Mouse (Mus musculus): ENCODE measurements around the gene Gpr142.
A peak's percentile ranks its signal among the peaks of the same experiment; 100 is the strongest.

Gene Gpr142

DNA sequence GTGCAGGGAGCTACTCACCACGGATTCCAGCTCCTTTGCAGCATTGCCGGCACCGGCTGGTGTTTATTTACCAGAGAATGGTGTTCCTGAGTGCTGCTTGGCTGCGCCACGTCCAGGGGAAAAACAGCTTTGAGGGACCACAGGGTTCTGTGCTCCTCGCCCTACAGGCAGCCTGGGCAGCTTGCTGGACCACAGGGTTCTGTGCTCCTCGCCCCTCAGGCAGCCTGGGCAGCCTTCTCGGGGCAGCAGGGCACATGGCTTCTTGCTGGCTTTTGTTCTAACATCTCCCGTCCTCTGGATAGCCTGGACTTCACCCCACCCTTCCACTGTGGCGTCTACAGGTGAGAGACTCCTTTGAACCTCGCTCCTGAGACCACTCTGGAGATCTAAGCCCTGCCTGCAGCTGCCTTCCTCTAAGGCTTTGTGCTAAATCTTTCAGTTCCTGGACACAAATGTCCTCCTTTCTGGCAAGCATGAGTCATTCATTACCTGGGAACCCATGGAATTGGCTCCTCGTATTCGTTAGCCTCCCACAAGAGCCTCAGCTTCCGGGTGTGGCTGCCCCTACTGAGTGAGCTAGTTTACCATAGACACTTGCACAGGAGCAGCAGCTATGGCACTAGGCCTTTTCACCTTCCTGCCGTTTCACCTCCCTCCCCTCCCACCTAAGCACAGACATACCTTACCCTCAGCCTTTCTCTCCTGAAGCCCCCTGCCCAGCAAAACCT is 4.0 kb downstream of the Gpr142 start:
- DNase-seq = no peak

DNA sequence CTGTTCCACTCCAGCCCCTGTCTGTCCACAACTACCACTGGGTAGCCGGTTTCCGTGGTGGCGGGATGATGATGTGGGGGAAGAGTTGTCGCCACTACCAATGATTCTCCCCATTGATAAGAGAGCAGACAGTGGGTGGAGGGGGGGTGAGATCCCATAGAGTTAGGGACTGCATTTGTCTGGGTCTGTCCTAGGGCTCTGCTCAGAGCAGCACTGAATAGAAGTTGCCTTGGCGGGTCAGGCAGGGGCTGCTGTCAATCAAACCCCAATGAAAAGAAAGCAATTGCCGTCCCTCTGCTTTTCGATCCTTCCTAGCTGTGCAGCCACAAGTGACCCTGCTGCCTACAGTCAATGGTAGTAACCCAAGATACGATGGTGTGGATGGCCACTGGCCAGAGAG is 5.3 kb downstream of the Gpr142 start:
- no peak for DNase-seq

DNA sequence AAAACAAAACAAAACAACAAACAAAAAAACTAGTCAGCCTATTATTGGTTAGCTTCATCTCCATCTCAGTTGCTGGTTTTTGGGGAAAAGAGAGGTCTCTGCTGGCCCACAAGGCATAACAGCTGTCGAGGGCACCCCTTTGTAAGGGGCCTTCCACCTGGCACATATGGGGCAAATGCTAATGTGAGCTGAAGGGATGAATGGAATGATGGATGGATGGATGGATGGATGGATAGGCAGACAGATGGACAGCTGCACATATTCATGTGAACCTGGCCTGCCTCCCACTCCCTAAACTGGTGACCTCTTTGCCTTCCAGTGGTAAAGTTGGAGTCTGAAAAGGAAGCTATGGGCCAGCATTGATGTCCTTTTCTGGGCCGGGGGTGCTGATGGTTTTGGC is 8.3 kb downstream of the Gpr142 start:
- no peak for DNase-seq

DNA sequence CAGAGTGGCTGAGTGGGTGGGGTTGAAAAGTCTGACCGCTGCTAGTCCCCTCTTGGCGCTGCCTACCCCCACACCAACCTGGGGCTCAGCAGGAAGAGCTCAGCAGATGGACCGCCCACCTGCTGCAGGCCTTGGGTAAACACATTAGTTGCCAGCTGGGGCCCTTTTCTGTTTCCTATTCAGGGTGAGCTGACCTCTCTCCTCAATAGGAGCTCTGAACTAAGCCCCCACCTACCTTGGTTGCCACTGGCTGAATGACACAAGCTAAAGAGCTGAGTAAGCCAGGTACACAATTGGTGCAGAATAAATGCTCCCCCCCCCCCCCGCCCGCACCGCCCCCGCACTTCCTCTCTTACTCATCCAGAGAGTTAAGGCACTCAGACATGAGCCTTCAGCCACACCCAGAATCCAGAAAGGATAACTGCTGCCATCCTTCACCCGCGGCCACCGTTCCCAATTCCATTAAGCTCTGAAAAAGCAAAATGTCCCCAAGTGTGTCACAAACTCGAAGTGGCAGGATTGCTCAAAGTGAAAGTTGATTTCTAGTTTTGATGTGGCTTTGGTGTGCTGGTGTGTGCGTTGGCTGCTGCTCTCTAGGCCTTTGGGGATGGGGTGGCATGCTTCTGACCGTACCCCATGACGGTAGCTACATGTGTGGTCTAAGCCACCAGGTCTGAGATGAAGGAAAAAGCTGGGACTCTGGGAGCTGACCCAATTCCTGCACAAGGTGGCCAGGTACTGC is 9.1 kb downstream of the Gpr142 start:
- DNase-seq = no peak

DNA sequence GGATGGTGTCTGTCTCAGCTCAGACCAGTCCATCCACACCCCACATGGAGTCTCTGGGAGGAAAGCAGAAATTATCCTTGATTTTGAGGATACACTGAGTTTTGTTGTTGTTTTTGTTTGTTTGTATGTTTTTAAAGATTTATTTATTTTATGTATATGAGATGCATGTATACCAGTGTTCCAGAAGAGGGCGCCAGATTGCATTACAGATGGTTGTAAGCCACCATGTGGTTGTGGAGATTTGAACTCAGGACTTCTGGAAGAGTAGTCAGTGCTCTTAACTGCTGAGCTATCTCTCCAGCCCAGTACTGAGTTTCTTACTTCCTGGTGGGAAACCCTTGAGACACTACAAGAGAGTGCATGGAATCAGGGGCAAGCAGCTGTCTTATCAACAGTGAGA is 10.6 kb downstream of the Gpr142 start:
- no peak for DNase-seq

DNA sequence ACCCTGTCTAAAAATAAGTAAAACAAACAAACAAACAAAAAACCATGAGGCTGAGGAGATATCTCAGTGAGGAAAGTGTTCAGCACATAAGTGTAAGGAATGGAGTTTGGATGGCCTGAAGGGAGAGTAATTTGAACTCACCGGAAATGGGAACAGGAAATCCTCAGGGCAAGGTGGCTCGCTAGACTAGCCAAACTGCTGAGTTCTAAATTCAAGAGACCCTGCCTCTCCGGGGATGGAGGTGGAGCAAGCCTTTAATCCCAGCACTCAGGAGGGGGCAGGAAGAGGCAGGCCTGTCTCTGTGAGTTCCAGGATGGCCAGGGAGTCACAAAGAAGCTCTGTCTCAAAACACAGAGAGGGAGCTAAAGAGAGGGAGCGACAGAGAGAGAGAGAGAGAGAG is 11.6 kb downstream of the Gpr142 start:
- no peak for DNase-seq

DNA sequence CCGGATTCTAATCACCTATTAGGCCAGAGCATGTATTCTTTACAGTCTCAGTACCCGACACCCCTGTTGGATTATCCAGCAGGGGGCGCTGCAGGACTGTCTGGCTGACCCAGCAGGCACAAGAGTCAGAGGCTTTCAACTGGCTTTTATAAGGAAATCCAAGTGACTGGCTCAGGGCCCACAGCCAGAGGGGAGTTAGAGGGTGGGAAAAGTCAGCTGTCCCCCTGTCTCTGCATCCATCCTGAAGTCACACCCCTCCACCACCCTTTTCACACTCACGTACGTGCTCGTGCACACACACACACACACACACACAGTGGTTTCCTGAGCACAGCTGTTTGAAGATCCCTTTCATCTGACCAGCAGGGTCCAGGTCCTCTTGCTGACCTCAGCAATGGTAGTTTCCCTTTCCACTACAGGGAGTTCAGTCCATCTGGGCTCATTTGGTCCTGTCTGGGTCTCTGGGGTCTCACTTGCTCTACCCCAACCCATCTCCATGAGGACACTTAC is 14.1 kb downstream of the Gpr142 start:
- peak; percentile 99 to 100 for DNase-seq

DNA sequence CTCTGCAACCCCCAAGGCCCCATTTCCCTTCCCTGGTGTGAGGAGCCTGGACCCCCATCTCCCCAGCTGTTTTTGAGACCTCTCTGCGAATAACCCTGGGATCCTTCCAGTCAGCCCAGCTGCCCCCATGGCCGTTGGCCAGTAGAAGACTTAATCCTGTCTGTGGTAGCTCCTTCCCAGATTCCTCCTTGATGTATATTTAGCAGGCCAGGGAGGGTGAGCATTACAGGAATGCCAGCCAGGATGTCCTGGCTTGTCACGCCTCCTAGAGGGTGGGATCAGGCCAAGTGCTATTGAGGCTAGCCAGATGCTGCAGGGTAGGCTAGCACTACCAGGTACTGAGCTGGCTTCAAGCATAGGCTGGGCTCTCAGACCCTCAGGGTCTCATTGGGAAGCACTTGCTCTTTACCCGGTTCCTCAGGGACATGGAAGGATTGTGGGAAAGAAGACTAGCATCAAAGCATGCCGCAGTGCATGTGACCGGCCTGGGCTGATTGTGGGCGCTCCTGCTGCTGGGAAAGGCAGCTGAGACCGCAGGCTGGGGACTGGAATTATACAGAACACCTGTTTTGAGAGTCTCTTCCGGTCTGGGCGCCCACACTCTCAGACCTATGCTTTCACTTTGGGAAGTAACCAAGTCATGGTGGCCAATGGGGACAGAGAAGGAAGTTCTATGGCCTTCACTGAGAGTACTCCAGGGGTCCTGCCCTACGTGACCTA is 16.3 kb downstream of the Gpr142 start:
- DNase-seq = peak; percentile 50 to 56

DNA sequence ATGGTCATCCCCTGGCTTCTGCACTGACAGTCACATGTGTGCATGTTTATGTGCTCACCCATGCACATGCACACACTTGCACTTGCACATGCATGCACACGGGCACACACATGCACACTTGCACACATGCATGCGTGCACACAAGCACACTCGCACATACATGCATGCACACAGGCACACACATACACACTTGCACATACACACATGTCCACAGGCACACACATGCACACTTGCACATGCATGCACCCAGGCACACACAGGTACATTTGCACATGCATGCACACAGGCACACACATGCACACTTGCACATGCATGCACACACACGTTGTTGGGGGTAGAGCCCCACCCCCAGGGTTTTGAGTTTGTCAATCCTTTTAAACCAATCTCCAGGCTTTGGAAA is 18.2 kb downstream of the Gpr142 start:
- DNase-seq = no peak

DNA sequence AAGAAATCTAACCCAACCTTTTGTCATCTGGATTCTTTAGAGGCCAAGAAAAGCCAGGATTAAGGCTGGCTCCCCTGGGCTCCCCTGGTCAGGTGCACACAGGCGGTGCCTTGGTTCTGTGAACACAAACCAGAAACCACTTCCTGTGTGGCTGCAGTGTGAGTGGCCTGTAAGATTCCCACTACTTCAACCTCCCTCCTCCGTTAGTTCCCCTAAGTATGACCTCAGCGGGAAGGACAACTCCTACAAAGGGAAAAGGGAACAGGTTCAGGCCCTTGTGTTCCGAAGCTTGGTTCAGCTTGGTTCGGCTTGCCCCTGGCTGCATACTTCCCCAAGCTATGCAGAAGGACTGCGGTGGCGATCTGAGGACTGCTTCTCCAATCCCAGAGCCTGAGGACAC is 19.5 kb downstream of the Gpr142 start:
- DNase-seq = no peak

DNA sequence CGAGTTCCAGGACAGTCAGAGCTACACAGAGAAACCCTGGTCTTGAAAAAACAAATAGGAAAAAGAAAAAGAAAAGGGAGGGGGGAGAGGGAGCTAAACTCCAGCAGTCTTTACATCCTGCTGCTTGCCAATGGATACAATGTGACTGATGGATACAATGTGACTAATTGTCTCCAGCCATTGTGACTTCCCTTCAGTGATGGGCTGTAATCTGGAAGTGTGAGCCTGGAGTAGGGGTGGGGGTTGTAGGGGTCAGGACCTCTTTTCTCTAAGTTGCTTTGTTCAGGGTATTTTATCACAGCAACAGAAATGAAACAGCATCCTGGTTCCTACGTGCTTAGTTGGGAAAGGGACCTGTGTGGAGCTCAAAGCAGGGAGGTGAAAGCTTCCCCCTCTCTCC is 20.4 kb downstream of the Gpr142 start:
- DNase-seq = no peak

DNA sequence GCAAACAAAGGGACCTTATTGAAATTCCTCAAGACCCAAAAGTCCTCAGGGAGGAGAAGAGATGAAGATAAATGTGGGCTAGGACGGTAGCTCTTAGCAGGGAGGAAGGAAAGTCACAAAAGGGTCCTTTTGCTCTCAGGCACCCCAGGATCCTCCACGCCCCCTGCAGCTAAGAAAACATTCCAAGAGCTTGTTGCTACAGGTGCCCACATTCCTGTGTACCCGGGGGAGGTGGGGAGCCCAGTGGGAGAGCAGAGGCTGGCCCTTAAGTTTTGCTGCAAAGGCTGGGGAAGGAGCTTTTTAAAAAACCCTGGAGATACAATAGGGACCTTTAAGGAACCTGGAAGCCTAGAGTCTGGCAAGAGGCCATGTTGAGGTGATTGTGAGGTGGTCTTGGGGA is 21.7 kb downstream of the Gpr142 start:
- no peak for DNase-seq

DNA sequence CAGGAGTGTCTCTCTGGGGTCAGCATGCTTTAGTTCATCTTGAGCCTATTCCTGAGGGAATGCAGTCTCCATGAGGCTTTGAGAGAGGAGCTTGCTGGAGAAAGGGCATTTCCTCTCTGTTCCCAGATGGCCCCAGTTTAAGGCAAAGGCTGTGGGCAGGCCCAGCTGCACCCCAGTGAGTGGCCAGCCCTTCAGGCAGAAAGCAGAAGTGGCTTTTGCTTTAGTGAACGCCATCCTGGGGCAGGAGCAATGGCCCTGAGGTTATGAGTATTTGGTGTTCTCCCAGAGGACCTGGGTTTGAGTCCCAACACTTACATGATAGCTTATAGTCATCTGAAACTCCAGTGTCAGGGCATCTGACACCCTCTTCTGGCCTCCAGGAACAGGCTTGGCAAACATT is 22.6 kb downstream of the Gpr142 start:
- DNase-seq = no peak

DNA sequence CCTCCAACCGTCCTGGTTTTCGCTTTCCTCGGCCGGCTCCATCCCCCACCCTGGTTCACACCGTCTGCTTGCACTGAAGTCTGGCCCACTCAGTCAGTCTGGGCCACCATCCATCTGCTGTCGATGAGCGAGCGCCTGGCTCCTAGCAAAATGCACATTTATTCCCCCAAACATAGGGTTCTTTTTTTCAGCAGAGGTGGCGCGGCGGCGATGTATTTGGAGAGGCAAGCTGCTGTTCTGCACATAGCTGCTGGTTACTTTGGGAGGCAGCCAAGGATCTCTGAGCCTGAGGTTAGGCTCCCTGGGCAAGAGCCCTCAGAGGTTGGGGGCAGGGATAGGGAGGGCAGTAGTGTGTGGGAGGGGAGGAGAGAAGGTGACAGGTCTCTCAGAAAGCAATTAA is 24.0 kb downstream of the Gpr142 start:
- DNase-seq = peak; percentile 88 to 91

DNA sequence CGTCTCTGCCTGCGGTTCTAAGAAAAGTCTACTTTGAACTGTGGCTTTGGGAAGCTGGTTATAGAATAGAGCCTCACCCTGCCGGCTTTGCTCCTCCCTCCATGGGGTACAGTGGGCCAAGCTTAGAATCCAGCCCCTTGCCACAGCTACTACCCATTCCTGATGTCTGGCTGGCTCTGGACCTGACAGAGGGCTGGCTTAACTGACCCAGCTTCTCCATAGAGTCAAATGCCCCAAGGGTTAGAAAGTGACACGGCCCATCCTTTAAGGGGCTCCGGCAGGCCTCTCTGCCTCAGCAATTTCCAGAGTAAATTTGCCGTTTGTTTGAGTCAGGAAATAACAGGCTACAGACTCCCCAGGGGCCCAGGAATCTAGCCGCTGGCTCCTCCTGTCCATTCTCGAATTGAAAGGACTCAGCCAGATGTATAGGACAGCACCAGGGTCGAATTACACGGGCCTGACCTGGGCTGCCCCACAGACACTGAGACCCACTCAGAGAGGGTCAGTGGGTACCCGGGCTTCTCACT is 24.5 kb downstream of the Gpr142 start:
- DNase-seq = no peak

DNA sequence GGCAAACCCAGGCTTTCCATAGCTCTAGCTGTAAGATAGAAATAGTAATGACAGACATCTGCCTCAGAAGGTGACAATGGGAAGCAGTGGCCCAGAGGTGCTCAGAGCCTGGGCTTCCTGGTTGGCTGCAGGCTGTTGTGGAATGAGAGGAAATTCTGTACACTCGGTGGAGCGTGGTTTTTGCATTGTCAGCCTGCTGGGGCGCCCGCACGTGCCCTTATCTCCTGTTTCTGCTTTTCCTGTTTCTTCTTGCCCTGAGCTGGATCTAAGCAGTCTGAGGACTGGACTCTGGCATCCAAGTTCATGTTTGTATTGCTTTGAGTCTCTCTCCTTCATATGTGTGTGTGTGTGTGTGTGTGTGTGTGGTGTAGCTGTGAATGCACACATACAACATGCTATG is 28.0 kb downstream of the Gpr142 start:
- DNase-seq = no peak

DNA sequence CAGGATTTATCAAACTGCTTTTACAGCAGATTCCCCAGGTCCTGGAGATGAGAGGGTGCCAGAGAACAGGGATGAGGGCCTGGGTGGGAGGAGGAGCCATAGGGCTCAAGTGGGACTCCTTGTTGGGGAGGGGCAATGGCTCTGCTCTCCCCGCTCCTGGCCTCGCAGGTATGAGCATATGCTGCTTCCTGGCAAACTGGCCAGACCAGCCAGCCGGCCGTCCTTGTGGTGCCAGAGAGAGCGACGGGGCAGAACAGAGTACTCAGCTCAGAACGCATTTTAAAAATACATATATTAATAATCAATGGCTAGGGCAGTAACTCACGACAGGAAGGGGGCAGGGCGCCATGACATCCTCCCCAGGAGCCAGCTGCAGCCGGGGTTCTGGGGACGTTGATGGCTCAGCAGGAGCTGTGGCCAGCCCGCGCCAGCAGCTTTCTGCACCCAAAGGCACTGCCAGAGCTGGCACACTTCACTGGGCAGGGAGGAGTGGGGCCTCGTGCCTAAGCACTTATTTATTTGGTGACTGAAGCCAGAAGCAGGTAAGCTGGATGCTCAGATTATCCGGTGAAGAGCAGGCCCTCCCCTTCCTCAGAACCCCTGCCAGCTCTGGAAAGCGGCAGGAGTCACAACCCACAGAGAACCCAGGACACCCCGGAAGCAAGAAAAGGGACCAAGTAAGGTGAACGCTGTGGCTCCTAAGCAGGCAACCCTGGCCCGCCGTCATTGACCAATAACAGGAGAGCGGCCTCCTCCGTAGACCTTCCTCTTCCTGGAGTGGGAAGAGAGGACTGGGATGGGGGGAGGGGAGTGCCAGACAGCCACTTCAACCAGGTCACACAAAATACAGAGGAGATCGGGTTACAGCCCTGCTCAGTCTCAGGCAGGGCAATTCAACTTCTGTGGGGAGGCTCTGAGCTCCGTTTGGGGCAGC is 31.0 kb downstream of the Gpr142 start:
- DNase-seq = peak; percentile 89 to 93

DNA sequence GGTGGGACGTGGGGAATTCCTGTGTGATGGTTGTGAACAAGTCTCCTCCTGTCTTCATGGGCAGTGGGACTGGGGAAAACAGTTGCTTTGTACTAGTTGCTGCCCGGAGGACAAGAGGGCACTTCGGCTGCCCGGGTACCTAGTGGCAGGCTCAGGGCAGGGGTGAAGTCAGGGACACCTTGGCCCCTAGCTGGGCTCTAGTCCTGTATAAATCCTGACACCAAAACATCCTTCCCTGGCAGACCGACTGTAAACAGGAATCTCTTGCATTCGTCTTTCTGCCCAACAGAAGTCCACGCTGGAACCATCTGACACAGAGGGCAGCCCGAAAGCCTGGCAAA is 31.7 kb downstream of the Gpr142 start:
- peak in 1 of 2 experiments; percentile 42 for DNase-seq

DNA sequence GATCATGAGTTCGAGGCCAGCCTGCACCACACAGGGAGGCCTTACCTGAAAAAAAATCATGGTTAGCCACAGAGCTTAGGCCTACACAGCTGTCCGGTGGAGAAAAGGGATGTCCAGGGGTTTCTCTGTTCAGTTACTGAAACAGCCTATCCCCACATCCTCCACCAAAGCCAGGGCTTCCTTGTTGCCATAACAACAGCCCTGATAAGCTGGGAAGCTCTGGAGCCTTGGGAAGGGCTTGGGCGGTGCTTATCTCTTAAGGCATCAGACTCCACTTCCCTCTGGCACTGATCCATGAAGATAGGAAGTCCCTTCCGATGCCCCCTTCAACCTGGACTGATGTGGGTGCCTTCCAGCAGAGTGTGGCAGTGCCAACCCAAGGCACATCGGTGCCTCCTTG is 34.4 kb downstream of the Gpr142 start:
- no peak for DNase-seq

DNA sequence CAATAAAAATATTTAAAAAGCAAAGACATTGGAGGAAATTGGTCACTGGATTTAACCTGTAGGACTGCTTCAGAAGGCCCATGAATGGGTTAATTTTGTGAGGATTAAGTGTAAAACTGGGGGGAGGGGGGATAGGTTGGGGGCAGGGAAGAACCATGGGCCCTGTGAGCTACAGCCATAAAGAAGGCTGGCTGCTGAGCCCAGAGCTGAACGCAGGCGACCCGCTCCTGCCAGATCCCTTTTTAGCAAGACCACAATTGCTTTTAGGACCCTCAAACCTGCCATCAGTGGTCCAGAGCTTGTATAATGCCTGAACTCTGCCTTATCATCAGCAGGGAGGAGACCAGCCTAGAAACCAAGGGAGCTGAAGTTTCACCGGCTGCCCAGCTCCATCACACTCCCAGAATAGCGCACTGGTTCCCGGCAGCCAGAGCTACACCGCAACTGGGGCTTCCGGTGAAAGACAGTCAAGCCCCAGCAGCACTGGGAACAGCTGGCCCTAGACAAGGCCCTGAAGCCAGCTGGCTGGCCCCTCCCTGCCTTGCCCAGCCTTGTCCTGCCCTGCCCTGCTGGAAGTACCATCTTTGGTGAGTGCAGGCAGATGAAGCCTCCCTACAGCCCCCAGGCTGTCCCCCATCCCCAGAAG is 45.2 kb downstream of the Gpr142 start:
- DNase-seq = no peak

DNA sequence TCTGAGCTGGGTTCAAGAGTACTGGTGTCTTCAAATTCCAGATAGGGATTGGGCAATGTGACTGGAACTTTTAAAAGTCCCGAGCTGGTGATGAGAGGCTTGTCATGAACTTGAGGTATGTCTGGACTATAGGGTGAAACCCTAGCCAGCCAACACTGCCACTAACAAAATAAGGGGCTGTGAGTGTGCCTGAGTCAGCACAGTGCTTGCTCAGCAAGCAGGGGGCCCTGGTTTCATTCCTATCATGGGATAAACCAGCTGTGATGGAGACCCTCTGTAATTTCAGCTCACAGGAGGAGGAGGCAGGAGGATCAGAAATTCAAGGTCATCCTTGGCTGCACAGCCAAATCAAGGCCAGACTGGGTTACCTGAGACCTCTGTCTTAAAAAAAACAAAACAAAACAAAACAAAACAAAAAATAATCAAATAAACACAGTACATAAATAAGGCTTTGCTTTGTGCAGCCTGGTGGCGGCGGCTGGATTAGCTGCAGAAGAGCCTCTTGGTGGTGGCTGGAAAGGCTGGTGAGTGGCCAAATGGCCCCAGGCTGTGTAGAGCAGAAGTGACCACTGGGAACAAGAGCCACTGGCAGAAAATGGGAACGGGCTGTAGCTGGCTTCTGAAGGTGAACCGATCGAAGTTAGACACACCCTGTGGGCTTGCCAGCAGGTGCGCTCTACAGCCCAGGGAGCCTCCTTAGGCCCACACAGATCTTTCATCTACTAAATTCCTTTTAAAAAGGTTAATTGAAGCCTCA is 45.9 kb downstream of the Gpr142 start:
- no peak for DNase-seq

All from cerebellum, postnatal 14 days (tissue).